Mouse (Mus musculus) ES-E14 (cell line): ENCODE results near the gene Zp3. TPM values are rescaled to one million over a fixed set of nuclear protein-coding genes. Genes with fewer than 3 reads are reported as not detected.

ENCODE experiments used
- DNase-seq: peaks from one replicate; pipeline ENCODE4 v3.0.0-alpha.2; 2013; ENCODE audit warnings: low read depth, low spot score
- H3K27ac ChIP-seq: 2 replicates; pipeline ENCODE4 v1.5.1; 2012; ENCODE audit warnings: low read depth, mild to moderate bottlenecking, low read length, moderate library complexity, mixed read lengths; ENCODE audit not compliant: poor library complexity, insufficient read depth, severe bottlenecking
- H3K36me3 ChIP-seq: 2 replicates; pipeline ENCODE4 v1.6.1; 2012; ENCODE audit warnings: mild to moderate bottlenecking, low read length, moderate library complexity, mixed read lengths; ENCODE audit not compliant: control insufficient read depth, poor library complexity, insufficient read depth, severe bottlenecking
- H3K4me1 ChIP-seq, 2 experiments: fragments of 150-350 bp in 1 of 2; sonication (generic) in 1 of 2; 2 replicates each; pipeline ENCODE4 v1.6.1; 2012; ENCODE audit warnings: low read length in 2 of 2, mild to moderate bottlenecking in 1 of 2, mixed read lengths in 1 of 2; ENCODE audit not compliant: control insufficient read depth in 2 of 2, insufficient read depth in 2 of 2, poor library complexity in 1 of 2
- H3K4me3 ChIP-seq, 2 experiments: fragments of 150-350 bp in 1 of 2; sonication (generic) in 1 of 2; 2 replicates each; pipeline ENCODE4 v1.5.1; 2012; ENCODE audit warnings: low read length in 2 of 2, low read depth in 1 of 2, mild to moderate bottlenecking in 1 of 2, mixed read lengths in 1 of 2; ENCODE audit not compliant: insufficient read depth in 1 of 2, poor library complexity in 1 of 2, severe bottlenecking in 1 of 2
- H3K9ac ChIP-seq: 2 replicates; pipeline ENCODE4 v1.6.1; 2012; ENCODE audit warnings: low read depth, mild to moderate bottlenecking, low read length, mixed read lengths; ENCODE audit not compliant: poor library complexity, insufficient read depth, severe bottlenecking
- H3K9me3 ChIP-seq: fragments of 150-350 bp; sonication (generic); 2 replicates; pipeline ENCODE4 v1.6.1; 2012; ENCODE audit warnings: low read depth, mild to moderate bottlenecking, low read length; ENCODE audit not compliant: control insufficient read depth, insufficient read depth
- CHD2 ChIP-seq: IDR thresholded peaks from 2 replicates; pipeline ENCODE4 v1.6.1; 2014; ENCODE audit warnings: mild to moderate bottlenecking, low read depth, low read length, inconsistent platforms
- HCFC1 ChIP-seq: IDR thresholded peaks from 2 replicates; pipeline ENCODE4 v1.6.1; 2012; ENCODE audit warnings: low read length, inconsistent platforms, borderline replicate concordance; ENCODE audit not compliant: insufficient read depth
- MAFK ChIP-seq: IDR thresholded peaks from 2 replicates; pipeline ENCODE4 v1.6.1; 2014; ENCODE audit warnings: mild to moderate bottlenecking, low read depth, low read length, inconsistent platforms; ENCODE audit not compliant: insufficient read depth
- ZC3H11A ChIP-seq: IDR thresholded peaks from 2 replicates; pipeline ENCODE4 v1.6.1; 2012; ENCODE audit warnings: low read depth, mild to moderate bottlenecking, inconsistent platforms, low read length, borderline replicate concordance
- ZNF384 ChIP-seq: IDR thresholded peaks from 2 replicates; pipeline ENCODE4 v1.6.1; 2012; ENCODE audit warnings: low read depth, low read length, inconsistent platforms
- in situ Hi-C, 2 experiments: fragments of 600-800 bp; cut with MboI; formaldehyde crosslinking; loops; one replicate each; pipeline ENCODE4 v1.15.1; 2025; ENCODE audit warnings: low sequenced_read_pairs in 2 of 2, inconsistent platforms in 1 of 2; ENCODE audit not compliant: unreplicated experiment in 2 of 2
- total RNA-seq: library from RNA; depleted of rRNA; stranded (reverse); fragments of 300-350 nt; gene quantifications from 2 replicates; pipeline ENCODE4 v1.2.3, GENCODE M21; 2012

Gene Zp3
- total RNA-seq, 1 experiment, result 12.7 TPM

- Histone ChIP-seq H3K9ac (peak overlapping the region; percentile 24; the same call in 1 of the 2 replicates), H3K36me3 (peaks cover 12% of the 10 kb centered on the region), H3K9me3 (no peaks in the 10 kb centered on the region), H3K27ac (no peak overlapping the region), H3K4me1 (peaks cover 4 to 34% of the 10 kb centered on the region in 2 experiments; a peak in 2 of 4 replicates), H3K4me3 (no peak overlapping the region)
- no peak for DNase-seq
- in situ Hi-C loops, result no loop called here
- no peak for TF ChIP-seq MAFK
- TF ChIP-seq ZNF384, result no peak
- no peak for TF ChIP-seq HCFC1
- TF ChIP-seq ZC3H11A, result no peak
- no peak for TF ChIP-seq CHD2
Measured at GRCm38 (mm10) chr5:136015586-136015985, 35.7 kb downstream of the Zp3 start.

- peak overlapping the region; percentile 24; the same call in 1 of the 2 replicates for H3K9ac ChIP-seq
- in situ Hi-C loops, result no loop called here
- no peak for DNase-seq
Measured at GRCm38 (mm10) chr5:136016014-136016876, 36.3 kb downstream of the Zp3 start.

GRCm38 (mm10) chr5:136017262-136017661, 37.4 kb downstream of the Zp3 start:
- in situ Hi-C loops, result no loop called here
- no peak overlapping the region for H3K27ac ChIP-seq
- H3K4me1 ChIP-seq, result peaks cover 4 to 37% of the 10 kb centered on the region in 2 experiments; a peak in 2 of 4 replicates
- TF ChIP-seq CHD2, result no peak
- TF ChIP-seq HCFC1, result no peak
- TF ChIP-seq ZC3H11A, result no peak
- TF ChIP-seq MAFK, result no peak
- no peak for TF ChIP-seq ZNF384
- no peak overlapping the region for H3K9ac ChIP-seq
- no peak overlapping the region for H3K4me3 ChIP-seq
- no peak for DNase-seq
- H3K9me3 ChIP-seq, result no peaks in the 10 kb centered on the region
- peaks cover 3% of the 10 kb centered on the region for H3K36me3 ChIP-seq

More at GRCm38 (mm10) chr5:136016014-136016876, 36.3 kb downstream of the Zp3 start:
- peaks cover 4 to 34% of the 10 kb centered on the region in 2 experiments; a peak in 2 of 4 replicates for H3K4me1 ChIP-seq
- no peaks in the 10 kb centered on the region for H3K9me3 ChIP-seq
- TF ChIP-seq ZC3H11A, result no peak
- TF ChIP-seq ZNF384, result no peak
- no peak for TF ChIP-seq HCFC1
- TF ChIP-seq CHD2, result no peak
- TF ChIP-seq MAFK, result no peak
- H3K36me3 ChIP-seq, result peaks cover 11% of the 10 kb centered on the region
- no peak overlapping the region for H3K4me3 ChIP-seq
- no peak overlapping the region; the same call in 1 of the 2 replicates for H3K27ac ChIP-seq

- Histone ChIP-seq H3K36me3 (no peaks in the 10 kb centered on the region; the same call in 1 of the 2 replicates), H3K4me1 (peaks cover 4 to 39% of the 10 kb centered on the region in 2 experiments; a peak in 2 of 4 replicates), H3K9ac (no peak overlapping the region), H3K4me3 (no peak overlapping the region), H3K9me3 (no peaks in the 10 kb centered on the region), H3K27ac (no peak overlapping the region; the same call in 1 of the 2 replicates)
- TF ChIP-seq ZNF384 (no peak), MAFK (no peak), ZC3H11A (no peak), CHD2 (no peak), HCFC1 (no peak)
- DNase-seq, result no peak
- in situ Hi-C loops, result no loop called here
Measured at GRCm38 (mm10) chr5:136018726-136019125, 38.8 kb downstream of the Zp3 start.
